10 mouse cellular contexts compared by ENCODE assay signal in genomic region chr2:6479620-6480019, GRCm38 (mm10).
A peak's percentile ranks its signal among the peaks of the same experiment; 100 is the strongest.
DNase-seq lines count a peak whose midpoint lies in the region; ATAC-seq and TF ChIP-seq lines count a peak whose summit lies in the region.
"Had no signal": no experiment of that assay in that cellular context is flagged by ENCODE, and none has a peak within 500 bp of the region (broad histone marks: within the 10 kb centered on the region; RNA-seq: fewer than 3 reads in every experiment).

No protein-coding gene starts in this region.

- H3K9me3 ChIP-seq in heart, embryonic 12.5 days (replicated peaks), result peaks cover 8% of the 10 kb centered on the region; the same call in 1 of the 2 replicates
- no peaks in the 10 kb centered on the region for H3K9me3 ChIP-seq in heart, embryonic 11.5 days (replicated peaks; ENCODE audit: control insufficient read depth, low read length)
- no peaks in the 10 kb centered on the region for H3K9me3 ChIP-seq in lung, embryonic 14.5 days (ENCODE audit: low read depth, low read length)
- H3K9me3 ChIP-seq in hindbrain, embryonic 13.5 days, result 0 out of 2 replicates have a peak, but pooled peaks cover 9% of the 10 kb centered on the region
- H3K9me3 ChIP-seq: embryonic facial prominence, embryonic 12.5 days had no signal

- H3K36me3 ChIP-seq in heart, embryonic 12.5 days, result no peaks in the 10 kb centered on the region
- H3K36me3 ChIP-seq in heart, embryonic 11.5 days (ENCODE audit: control insufficient read depth, insufficient read depth, low read length), result no peaks in the 10 kb centered on the region
- no peaks in the 10 kb centered on the region for H3K36me3 ChIP-seq in lung, embryonic 14.5 days (ENCODE audit: insufficient read depth)
- no peaks in the 10 kb centered on the region for H3K36me3 ChIP-seq in hindbrain, embryonic 13.5 days
- H3K36me3 ChIP-seq in thymus, adult 2 months (ENCODE audit: control insufficient read depth, insufficient read depth, low read length), result no peaks in the 10 kb centered on the region
- H3K36me3 ChIP-seq: embryonic facial prominence, embryonic 12.5 days had no signal

- TF ChIP-seq CTCF in lung, embryonic 14.5 days (IDR thresholded peaks at IDR 0.05; ENCODE audit: low read depth), result no peak
- TF ChIP-seq CTCF in lung, adult 2 months (IDR thresholded peaks at IDR 0.05; ENCODE audit: insufficient read depth, low read length), result no peak
- TF ChIP-seq CTCF in thymus, adult 2 months (IDR thresholded peaks at IDR 0.05; ENCODE audit: borderline replicate concordance, control insufficient read depth, extremely low read depth, insufficient read depth, low read length, poor library complexity), result no peak

- H3K4me3 ChIP-seq in heart, embryonic 12.5 days, result no peak overlapping the region
- no peak overlapping the region for H3K4me3 ChIP-seq in heart, embryonic 11.5 days (ENCODE audit: low read depth, low read length)
- no peak overlapping the region for H3K4me3 ChIP-seq in lung, embryonic 14.5 days (ENCODE audit: low read depth, low read length)
- no peak overlapping the region for H3K4me3 ChIP-seq in lung, adult 2 months (replicated peaks; ENCODE audit: extremely low read depth, low read depth, low read length)
- no peak overlapping the region for H3K4me3 ChIP-seq in hindbrain, embryonic 13.5 days
- H3K4me3 ChIP-seq in thymus, adult 2 months (ENCODE audit: control insufficient read depth, insufficient read depth, low read length), result no peak overlapping the region
- H3K4me3 ChIP-seq: embryonic facial prominence, embryonic 12.5 days; layer of hippocampus, adult 2 months had no signal

- no peak overlapping the region for H3K4me2 ChIP-seq in heart, embryonic 12.5 days
- no peak overlapping the region for H3K4me2 ChIP-seq in heart, embryonic 11.5 days
- H3K4me2 ChIP-seq in lung, embryonic 14.5 days, result no peak overlapping the region
- H3K4me2 ChIP-seq in hindbrain, embryonic 13.5 days, result no peak overlapping the region
- H3K4me2 ChIP-seq: embryonic facial prominence, embryonic 12.5 days had no signal

- DNase-seq in lung, embryonic 14.5 days, result no peak
- DNase-seq in lung, adult 2 months, result no peak
- DNase-seq in naive thymus-derived CD4-positive, alpha-beta T cell, adult 2 months (ENCODE audit: low read depth), result peak; percentile 30
- DNase-seq in thymus, adult 2 months, result no peak
- DNase-seq: thymus, adult 18-20 months had no signal

- H3K27ac ChIP-seq in heart, embryonic 12.5 days (ENCODE audit: poor library complexity, severe bottlenecking), result 0 out of 2 replicates have a peak overlapping the region, but pooled peaks have one; percentile 60
- no peak overlapping the region for H3K27ac ChIP-seq in heart, embryonic 11.5 days (ENCODE audit: low read depth, low read length)
- peak overlapping the region; percentile 73; the same call in 1 of the 2 replicates for H3K27ac ChIP-seq in lung, embryonic 14.5 days (ENCODE audit: low read depth)
- H3K27ac ChIP-seq in hindbrain, embryonic 13.5 days, result peak overlapping the region; percentile 76
- H3K27ac ChIP-seq in thymus, adult 2 months (ENCODE audit: control insufficient read depth, insufficient read depth, low read length), result no peak overlapping the region
- H3K27ac ChIP-seq: layer of hippocampus, adult 2 months had no signal

- no peak overlapping the region for H3K9ac ChIP-seq in heart, embryonic 12.5 days
- no peak overlapping the region for H3K9ac ChIP-seq in heart, embryonic 11.5 days (ENCODE audit: low read depth, low read length)
- H3K9ac ChIP-seq in lung, embryonic 14.5 days, result no peak overlapping the region
- H3K9ac ChIP-seq in hindbrain, embryonic 13.5 days, result no peak overlapping the region
- H3K9ac ChIP-seq: embryonic facial prominence, embryonic 12.5 days had no signal

- no peak for ATAC-seq in heart, embryonic 12.5 days (ENCODE audit: insufficient number of reproducible peaks, low FRiP score)
- no peak for ATAC-seq in heart, embryonic 11.5 days (replicated peaks; ENCODE audit: insufficient number of reproducible peaks, low FRiP score, low TSS enrichment)
- ATAC-seq in lung, embryonic 14.5 days (ENCODE audit: insufficient read depth), result no peak
- no peak for ATAC-seq in hindbrain, embryonic 13.5 days (ENCODE audit: low FRiP score)

- 71% methylated on average over 5 of the region's 5 CpGs for WGBS in heart, embryonic 12.5 days
- WGBS in heart, embryonic 11.5 days (ENCODE audit: insufficient replicate concordance), result 70% methylated on average over 5 of the region's 5 CpGs
- WGBS in lung, embryonic 14.5 days, result 51% methylated on average over 5 of the region's 5 CpGs
- WGBS in lung, adult 2 months, result 71% methylated on average over 5 of the region's 5 CpGs
- 71% methylated on average over 5 of the region's 5 CpGs for WGBS in hindbrain, embryonic 13.5 days
- WGBS in thymus, adult 2 months, result 89% methylated on average over 5 of the region's 5 CpGs

- H3K27me3 ChIP-seq in heart, embryonic 12.5 days (replicated peaks), result no peaks in the 10 kb centered on the region
- no peaks in the 10 kb centered on the region for H3K27me3 ChIP-seq in heart, embryonic 11.5 days (ENCODE audit: control insufficient read depth, insufficient read depth, low read length)
- H3K27me3 ChIP-seq in lung, embryonic 14.5 days (ENCODE audit: insufficient read depth, low read length), result no peaks in the 10 kb centered on the region
- no peaks in the 10 kb centered on the region for H3K27me3 ChIP-seq in hindbrain, embryonic 13.5 days
- H3K27me3 ChIP-seq in thymus, adult 2 months (ENCODE audit: control insufficient read depth, insufficient read depth, low read length), result no peaks in the 10 kb centered on the region
- H3K27me3 ChIP-seq: embryonic facial prominence, embryonic 12.5 days had no signal

- H3K4me1 ChIP-seq in heart, embryonic 12.5 days (replicated peaks), result peaks cover 46% of the 10 kb centered on the region
- H3K4me1 ChIP-seq in heart, embryonic 11.5 days (ENCODE audit: control insufficient read depth, insufficient read depth, low read length), result peaks cover 31% of the 10 kb centered on the region
- H3K4me1 ChIP-seq in lung, embryonic 14.5 days (ENCODE audit: insufficient read depth), result peaks cover 26% of the 10 kb centered on the region
- peaks cover 10% of the 10 kb centered on the region; the same call in 1 of the 2 replicates for H3K4me1 ChIP-seq in lung, adult 2 months (ENCODE audit: control insufficient read depth, insufficient read depth, low read length)
- H3K4me1 ChIP-seq in hindbrain, embryonic 13.5 days (replicated peaks), result peaks cover 45% of the 10 kb centered on the region
- H3K4me1 ChIP-seq in thymus, adult 2 months (replicated peaks; ENCODE audit: control insufficient read depth, insufficient read depth, low read length), result peaks cover 25% of the 10 kb centered on the region

- no peak for TF ChIP-seq POLR2A in lung, adult 2 months (IDR thresholded peaks at IDR 0.05; ENCODE audit: borderline replicate concordance, extremely low read depth, low read depth, low read length)
- no peak for TF ChIP-seq POLR2A in thymus, adult 2 months (IDR thresholded peaks at IDR 0.05; ENCODE audit: control insufficient read depth, extremely low read depth, insufficient read depth, low read length, poor library complexity)

Comparison
In these comparisons a context has a peak if more than half of its experiments do, and no peak if none do; other contexts are left out.
1. H3K27ac ChIP-seq: peak in heart, embryonic 12.5 days (single experiment), lung, embryonic 14.5 days (single experiment) and hindbrain, embryonic 13.5 days (single experiment); none in heart, embryonic 11.5 days (single experiment) and thymus, adult 2 months (single experiment).